Mouse (Mus musculus) myocyte (in vitro differentiated cells): Measurements from ENCODE around the gene Kbtbd13. TPM values are rescaled to one million over a fixed set of nuclear protein-coding genes. Genes with fewer than 3 reads are reported as not detected.

Source experiments
- H3K27me3 ChIP-seq: one replicate; pipeline ENCODE4 v1.6.1; 2011; ENCODE audit not compliant: control insufficient read depth, insufficient read depth, insufficient read length
- H3K36me3 ChIP-seq: one replicate; pipeline ENCODE4 v1.6.1; 2011; ENCODE audit not compliant: control insufficient read depth, insufficient read depth
- H3K4me2 ChIP-seq: one replicate; pipeline ENCODE4 v1.6.1; 2011; ENCODE audit warnings: low read depth, control low read depth
- H3K4me3 ChIP-seq: one replicate; pipeline ENCODE4 v1.5.1; 2011; ENCODE audit warnings: mild to moderate bottlenecking, control low read depth, moderate library complexity
- H3K79me2 ChIP-seq: one replicate; pipeline ENCODE4 v1.6.1; 2011; ENCODE audit not compliant: control insufficient read depth, insufficient read depth
- H3ac ChIP-seq: one replicate; pipeline ENCODE4 v1.6.1; 2011; ENCODE audit not compliant: control insufficient read depth, insufficient read length
- CEBPB ChIP-seq: IDR thresholded peaks from 2 replicates; pipeline ENCODE4 v1.6.1; 2011; ENCODE audit warnings: mild to moderate bottlenecking, moderate library complexity; ENCODE audit not compliant: poor library complexity, insufficient read depth, severe bottlenecking
- E2F4 ChIP-seq: IDR thresholded peaks from one replicate; pipeline ENCODE4 v1.6.1; 2011; ENCODE audit warnings: mild to moderate bottlenecking, control low read depth, moderate library complexity; ENCODE audit not compliant: insufficient read depth
- MAX ChIP-seq: IDR thresholded peaks from one replicate; pipeline ENCODE4 v1.6.1; 2011; ENCODE audit warnings: low read depth, mild to moderate bottlenecking, control low read depth
- MYOD1 ChIP-seq, 3 experiments: IDR thresholded peaks; one replicate each; pipeline ENCODE4 v1.6.1; 2011; ENCODE audit warnings: control low read depth in 2 of 3, low read depth in 2 of 3, mild to moderate bottlenecking in 2 of 3, moderate library complexity in 1 of 3; ENCODE audit not compliant: insufficient read length in 2 of 3, control insufficient read depth in 1 of 3
- MYOG ChIP-seq, 3 experiments: IDR thresholded peaks; one replicate each; pipeline ENCODE4 v1.6.1; 2011; ENCODE audit warnings: control low read depth in 2 of 3, low read depth in 2 of 3, mild to moderate bottlenecking in 2 of 3; ENCODE audit not compliant: insufficient read length in 2 of 3, control insufficient read depth in 1 of 3, insufficient read depth in 1 of 3
- POLR2A ChIP-seq: IDR thresholded peaks from one replicate; pipeline ENCODE4 v1.6.1; 2011; ENCODE audit warnings: low read depth, mild to moderate bottlenecking, control low read depth, moderate library complexity; ENCODE audit not compliant: insufficient read length
- POLR2AphosphoS2 ChIP-seq: IDR thresholded peaks from one replicate; pipeline ENCODE4 v1.6.1; 2011; ENCODE audit warnings: low read depth, control low read depth; ENCODE audit not compliant: insufficient read length
- REST ChIP-seq: IDR thresholded peaks from one replicate; pipeline ENCODE4 v1.6.1; 2011; ENCODE audit warnings: mild to moderate bottlenecking, control low read depth, moderate library complexity; ENCODE audit not compliant: insufficient read depth, insufficient read length
- SRF ChIP-seq: IDR thresholded peaks from one replicate; pipeline ENCODE4 v1.6.1; 2011; ENCODE audit warnings: low read depth; ENCODE audit not compliant: control insufficient read depth, insufficient read length
- TCF12 ChIP-seq: IDR thresholded peaks from one replicate; pipeline ENCODE4 v1.6.1; 2011; ENCODE audit warnings: mild to moderate bottlenecking, control low read depth; ENCODE audit not compliant: poor library complexity, insufficient read depth, severe bottlenecking
- TCF3 ChIP-seq: IDR thresholded peaks from one replicate; pipeline ENCODE4 v1.6.1; 2011; ENCODE audit warnings: low read depth, control low read depth; ENCODE audit not compliant: insufficient read length
- USF1 ChIP-seq: IDR thresholded peaks from one replicate; pipeline ENCODE4 v1.6.1; 2011; ENCODE audit warnings: low read depth, mild to moderate bottlenecking, control low read depth, moderate library complexity
- polyA plus RNA-seq: library from polyadenylated mRNA; unstranded; fragments of >200 nt; fragmentation: generic; extraction: Trizol; gene quantifications from one replicate; pipeline ENCODE4 v1.2.1, GENCODE M21; 2012; ENCODE audit warnings: missing spikeins

The Kbtbd13 gene
- polyA plus RNA-seq, 1 experiment = 0.31 TPM

DNA sequence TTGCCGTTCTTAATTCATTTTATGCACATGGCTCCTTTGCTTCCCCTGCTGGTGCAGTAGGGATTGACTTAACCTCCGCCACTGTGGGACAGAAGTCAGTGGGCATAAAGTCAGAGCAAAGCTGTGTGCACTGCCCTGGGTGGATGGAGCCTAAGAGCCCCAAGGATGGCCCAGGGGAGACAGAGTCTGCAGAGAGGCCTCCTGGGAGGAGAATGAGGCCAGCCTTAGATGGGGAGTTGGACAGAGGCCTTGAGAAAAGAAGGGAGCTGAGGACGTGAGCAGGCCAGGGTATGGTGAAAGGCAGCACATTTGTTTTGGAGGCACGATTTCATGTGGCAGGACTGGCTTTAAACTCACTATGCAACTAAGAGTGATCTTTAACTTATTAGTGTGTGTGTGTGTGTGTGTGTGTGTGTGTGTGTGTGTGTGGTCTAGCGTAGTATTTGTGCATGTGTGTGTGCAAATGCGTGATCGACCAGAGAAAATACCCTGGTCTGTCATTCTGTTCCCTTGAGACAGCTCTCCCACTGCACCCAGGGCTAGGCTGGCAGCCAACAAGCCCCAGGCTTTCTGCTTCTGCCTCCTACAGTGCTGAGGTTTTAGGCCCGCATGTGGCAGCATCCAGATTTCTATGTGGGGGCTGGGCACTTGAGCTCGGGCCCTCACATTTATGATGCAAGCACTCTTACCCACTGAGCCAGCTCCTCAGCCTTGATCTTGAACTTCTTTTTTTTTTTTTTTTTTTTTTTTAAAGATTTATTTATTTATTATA is 16.1 kb downstream of the Kbtbd13 start:
- no peak overlapping the region for H3ac ChIP-seq
- H3K79me2 ChIP-seq = no peaks in the 10 kb centered on the region
- no peaks in the 10 kb centered on the region for H3K27me3 ChIP-seq
- no peaks in the 10 kb centered on the region for H3K36me3 ChIP-seq
- no peak overlapping the region for H3K4me2 ChIP-seq
- TF ChIP-seq MAX = no peak
- H3K4me3 ChIP-seq = no peak overlapping the region

DNA sequence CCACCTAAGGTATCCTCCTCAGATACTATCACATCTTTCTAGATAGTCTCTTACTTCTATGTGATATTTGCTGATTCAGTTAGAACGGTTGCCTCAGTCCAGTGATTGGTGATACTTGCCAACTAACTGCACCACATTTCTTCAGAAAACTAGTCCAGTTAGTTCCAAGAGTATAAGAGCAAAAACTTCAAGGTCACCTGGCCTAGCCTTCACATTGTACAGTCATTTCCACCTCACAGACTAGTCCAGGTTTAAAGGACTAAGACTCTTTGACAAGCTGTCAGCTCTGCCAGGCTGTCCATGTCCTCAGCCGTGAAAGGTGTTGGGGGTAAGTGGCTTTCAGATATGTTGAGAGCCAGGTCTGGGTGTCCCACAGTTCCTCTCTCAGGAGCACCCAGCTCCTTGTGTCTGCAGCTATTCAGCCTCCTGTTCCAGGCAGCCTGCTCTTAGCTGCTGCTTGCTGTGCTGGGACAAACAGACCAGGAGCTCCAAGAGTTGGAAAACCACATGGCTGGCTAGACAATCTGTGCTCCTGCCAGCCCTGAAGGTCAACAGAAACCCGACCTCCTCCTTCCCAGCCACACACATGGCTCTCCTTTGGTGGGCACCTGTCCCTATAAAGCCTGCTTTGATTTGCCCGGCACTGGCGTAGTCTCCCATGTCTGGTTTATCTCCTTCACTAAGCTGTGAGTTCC is 16.8 kb downstream of the Kbtbd13 start:
- Histone ChIP-seq H3ac (no peak overlapping the region), H3K79me2 (no peaks in the 10 kb centered on the region)

DNA sequence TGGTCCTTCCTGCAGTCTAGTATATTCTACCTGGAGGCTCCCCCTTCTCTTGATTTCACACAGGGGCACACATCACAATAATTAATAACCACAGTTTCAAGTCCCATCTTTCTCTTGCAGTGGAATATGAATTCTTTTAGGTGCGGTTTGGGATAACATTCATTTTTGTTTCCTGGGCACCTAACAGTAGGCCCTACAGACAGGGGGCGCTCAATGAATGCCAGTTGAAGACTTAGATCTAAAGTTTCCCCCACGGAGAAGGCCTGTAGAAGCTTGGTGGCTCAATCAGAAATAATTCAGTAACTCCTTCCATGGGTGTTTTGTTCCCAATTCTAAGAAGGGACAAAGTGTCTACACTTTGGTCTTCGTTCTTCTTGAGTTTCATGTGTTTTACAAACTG is 19.0 kb downstream of the Kbtbd13 start:
- no peaks in the 10 kb centered on the region for H3K36me3 ChIP-seq
- no peaks in the 10 kb centered on the region for H3K79me2 ChIP-seq
- H3ac ChIP-seq = no peak overlapping the region
- TF ChIP-seq TCF12 (no peak), TCF3 (no peak), USF1 (no peak), POLR2A (no peak), MYOG (IDR thresholded peaks at IDR 0.05; ENCODE audit: control insufficient read depth in 1 of 3, insufficient read depth in 1 of 3, insufficient read length in 2 of 3, low read depth in 2 of 3) (no peak), SRF (no peak), MYOD1 (IDR thresholded peaks at IDR 0.05; ENCODE audit: control insufficient read depth in 1 of 3, insufficient read length in 2 of 3, low read depth in 2 of 3) (no peak)
- H3K27me3 ChIP-seq = no peaks in the 10 kb centered on the region
- no peak overlapping the region for H3K4me2 ChIP-seq
- no peak overlapping the region for H3K4me3 ChIP-seq

More for the DNA sequence above, 16.8 kb downstream of the Kbtbd13 start:
- H3K4me3 ChIP-seq = no peak overlapping the region
- H3K36me3 ChIP-seq = no peaks in the 10 kb centered on the region
- H3K27me3 ChIP-seq = no peaks in the 10 kb centered on the region
- H3K4me2 ChIP-seq = no peak overlapping the region
- TF ChIP-seq MYOG (IDR thresholded peaks at IDR 0.05; ENCODE audit: control insufficient read depth in 1 of 3, insufficient read depth in 1 of 3, insufficient read length in 2 of 3, low read depth in 2 of 3) (no peak), MAX (no peak), POLR2A (no peak), SRF (no peak), TCF3 (no peak), POLR2AphosphoS2 (no peak), REST (no peak), USF1 (no peak), MYOD1 (IDR thresholded peaks at IDR 0.05; ENCODE audit: control insufficient read depth in 1 of 3, insufficient read length in 2 of 3, low read depth in 2 of 3) (no peak), E2F4 (no peak), TCF12 (no peak), CEBPB (no peak)

DNA sequence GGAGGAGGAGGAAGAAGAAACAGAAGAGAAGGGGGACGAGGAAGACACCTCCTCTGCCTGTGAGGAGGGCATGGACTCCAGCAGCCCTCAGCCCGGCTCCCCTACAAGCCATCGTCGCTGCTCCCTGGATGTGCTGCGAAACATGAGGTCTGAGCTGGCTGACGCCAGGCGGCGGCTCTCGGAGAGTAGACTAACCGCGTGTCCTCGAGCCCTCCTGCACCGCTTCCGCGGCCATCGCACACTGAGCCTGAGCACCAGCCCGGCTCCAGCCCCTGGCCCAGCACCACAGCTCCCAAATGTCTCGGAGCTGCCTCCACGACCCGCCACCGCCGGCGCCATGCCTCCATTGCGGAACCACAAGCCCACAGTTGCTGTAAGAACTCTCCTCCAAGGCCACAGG is 19.7 kb downstream of the Kbtbd13 start:
- Histone ChIP-seq H3K4me2 (no peak overlapping the region), H3K79me2 (no peaks in the 10 kb centered on the region), H3K36me3 (no peaks in the 10 kb centered on the region), H3ac (no peak overlapping the region), H3K27me3 (no peaks in the 10 kb centered on the region), H3K4me3 (no peak overlapping the region)
- TF ChIP-seq MYOG (IDR thresholded peaks at IDR 0.05; ENCODE audit: control insufficient read depth in 1 of 3, insufficient read depth in 1 of 3, insufficient read length in 2 of 3, low read depth in 2 of 3) (no peak), POLR2A (no peak), TCF12 (no peak), SRF (no peak), USF1 (no peak), MAX (no peak), E2F4 (no peak), CEBPB (no peak), MYOD1 (IDR thresholded peaks at IDR 0.05; ENCODE audit: control insufficient read depth in 1 of 3, insufficient read length in 2 of 3, low read depth in 2 of 3) (no peak), POLR2AphosphoS2 (no peak)

DNA sequence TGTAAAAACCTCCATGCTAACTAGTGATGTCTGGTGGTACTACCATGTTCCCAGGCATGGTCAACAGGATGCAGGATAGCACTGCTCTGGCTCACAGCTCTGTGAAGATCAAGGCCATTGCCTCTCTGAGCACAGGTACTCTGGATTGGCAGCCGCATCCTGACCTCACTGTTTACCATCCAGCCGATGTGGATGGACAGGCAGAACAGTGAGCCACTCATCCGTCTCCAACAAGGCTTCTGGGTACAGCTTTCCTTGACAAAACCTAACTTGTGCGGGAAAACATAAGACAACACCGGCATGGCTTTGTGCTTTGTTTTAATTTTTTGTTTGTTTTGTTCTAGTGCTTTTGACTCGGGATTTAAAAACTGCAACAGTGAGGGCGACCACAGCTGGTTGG is 25.7 kb downstream of the Kbtbd13 start:
- H3K4me3 ChIP-seq = no peak overlapping the region
- no peaks in the 10 kb centered on the region for H3K27me3 ChIP-seq
- no peak overlapping the region for H3ac ChIP-seq
- H3K79me2 ChIP-seq = no peaks in the 10 kb centered on the region
- TF ChIP-seq E2F4 (no peak), TCF12 (no peak), POLR2AphosphoS2 (no peak), POLR2A (no peak), SRF (no peak), MYOD1 (IDR thresholded peaks at IDR 0.05; ENCODE audit: control insufficient read depth in 1 of 3, insufficient read length in 2 of 3, low read depth in 2 of 3) (no peak)
- peaks cover 9% of the 10 kb centered on the region for H3K36me3 ChIP-seq
- H3K4me2 ChIP-seq = no peak overlapping the region
